Mouse (Mus musculus): Measurements from ENCODE around the gene B4galnt1. TPM values are rescaled to one million over a fixed set of nuclear protein-coding genes. Genes with fewer than 3 reads are reported as not detected.
"Not testable (repeated sequence)": the region's sequence is repeated elsewhere in the genome, so short reads cannot be mapped to it uniquely, and the experiment has no call there.

B4galnt1 gene
- polyA plus RNA-seq, 1 experiment from 2014 or later, result 66.8 TPM

DNA sequence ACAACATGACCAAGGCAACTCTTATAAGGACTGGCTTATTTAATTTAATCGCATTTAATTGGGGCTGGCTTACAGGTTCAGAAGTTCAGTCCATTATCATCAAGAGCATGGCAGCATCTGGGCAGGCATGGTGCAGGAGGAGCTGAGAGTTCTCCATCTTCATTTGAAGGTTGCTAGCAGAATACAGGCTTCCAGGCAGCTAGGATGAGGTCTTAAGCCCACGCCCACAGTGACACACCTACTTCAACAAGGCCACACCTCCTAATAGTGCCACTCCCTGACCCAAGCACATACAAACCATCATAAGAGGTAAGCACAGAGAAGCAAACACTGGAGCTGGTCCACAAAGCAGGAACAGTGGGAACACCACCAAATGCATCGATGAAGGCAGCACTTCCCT, 13.8 kb upstream of the B4galnt1 start:
- 90% methylated on average over 3 of the region's 3 CpGs for WGBS
- DNase-seq; H3K27ac ChIP-seq (replicated peaks; ENCODE audit: low read depth, low read length); H3K4me3 ChIP-seq (replicated peaks; ENCODE audit: low read depth, low read length); H3K4me1 ChIP-seq (ENCODE audit: control insufficient read depth, insufficient read depth, low read length); H3K9me3 ChIP-seq (ENCODE audit: control insufficient read depth, low read length); H3K9ac ChIP-seq (replicated peaks; ENCODE audit: low read length); H3K4me2 ChIP-seq (ENCODE audit: low read length); H3K27me3 ChIP-seq (ENCODE audit: control insufficient read depth, insufficient read depth, low read length); H3K36me3 ChIP-seq (ENCODE audit: control insufficient read depth, insufficient read depth, low read length); ATAC-seq (ENCODE audit: low FRiP score, low TSS enrichment): not testable (repeated sequence)

GRCm38 (mm10) chr10:127152556-127152955, 12.5 kb upstream of the B4galnt1 start:
- WGBS, result 89% methylated on average over 10 of the region's 10 CpGs
- H3K27ac ChIP-seq (replicated peaks; ENCODE audit: low read depth, low read length), result not testable (repeated sequence)

GRCm38 (mm10) chr10:127153323-127153722, 11.7 kb upstream of the B4galnt1 start:
- H3K4me2 ChIP-seq (ENCODE audit: low read length), result no peak overlapping the region
- DNase-seq (no peak), ATAC-seq (ENCODE audit: low FRiP score, low TSS enrichment) (no peak)
- H3K9ac ChIP-seq (replicated peaks; ENCODE audit: low read length), result no peak overlapping the region
- H3K4me3 ChIP-seq (replicated peaks; ENCODE audit: low read depth, low read length), result no peak overlapping the region
- H3K4me1 ChIP-seq (ENCODE audit: control insufficient read depth, insufficient read depth, low read length), result no peaks in the 10 kb centered on the region
- H3K27ac ChIP-seq (replicated peaks; ENCODE audit: low read depth, low read length), result no peak overlapping the region
- WGBS, result 93% methylated on average over 7 of the region's 7 CpGs
- no peaks in the 10 kb centered on the region for H3K9me3 ChIP-seq (ENCODE audit: control insufficient read depth, low read length)
- H3K36me3 ChIP-seq (ENCODE audit: control insufficient read depth, insufficient read depth, low read length), result no peaks in the 10 kb centered on the region
- no peaks in the 10 kb centered on the region for H3K27me3 ChIP-seq (ENCODE audit: control insufficient read depth, insufficient read depth, low read length)

More at GRCm38 (mm10) chr10:127152556-127152955, 12.5 kb upstream of the B4galnt1 start:
- not testable (repeated sequence) for H3K9me3 ChIP-seq (ENCODE audit: control insufficient read depth, low read length); H3K4me1 ChIP-seq (ENCODE audit: control insufficient read depth, insufficient read depth, low read length); H3K4me2 ChIP-seq (ENCODE audit: low read length); H3K9ac ChIP-seq (replicated peaks; ENCODE audit: low read length); H3K36me3 ChIP-seq (ENCODE audit: control insufficient read depth, insufficient read depth, low read length); H3K27me3 ChIP-seq (ENCODE audit: control insufficient read depth, insufficient read depth, low read length); DNase-seq; H3K4me3 ChIP-seq (replicated peaks; ENCODE audit: low read depth, low read length); ATAC-seq (ENCODE audit: low FRiP score, low TSS enrichment)

- ATAC-seq (ENCODE audit: low FRiP score, low TSS enrichment) (no peak), DNase-seq (no peak)
- Histone ChIP-seq H3K36me3 (ENCODE audit: control insufficient read depth, insufficient read depth, low read length) (no peaks in the 10 kb centered on the region), H3K9ac (replicated peaks; ENCODE audit: low read length) (no peak overlapping the region), H3K4me1 (ENCODE audit: control insufficient read depth, insufficient read depth, low read length) (no peaks in the 10 kb centered on the region), H3K27me3 (ENCODE audit: control insufficient read depth, insufficient read depth, low read length) (no peaks in the 10 kb centered on the region), H3K9me3 (ENCODE audit: control insufficient read depth, low read length) (no peaks in the 10 kb centered on the region), H3K4me3 (replicated peaks; ENCODE audit: low read depth, low read length) (no peak overlapping the region), H3K27ac (replicated peaks; ENCODE audit: low read depth, low read length) (no peak overlapping the region), H3K4me2 (ENCODE audit: low read length) (no peak overlapping the region)
- WGBS, result 100% methylated on average over 2 of the region's 2 CpGs
Measured at GRCm38 (mm10) chr10:127154241-127154640, 10.8 kb upstream of the B4galnt1 start.

DNA sequence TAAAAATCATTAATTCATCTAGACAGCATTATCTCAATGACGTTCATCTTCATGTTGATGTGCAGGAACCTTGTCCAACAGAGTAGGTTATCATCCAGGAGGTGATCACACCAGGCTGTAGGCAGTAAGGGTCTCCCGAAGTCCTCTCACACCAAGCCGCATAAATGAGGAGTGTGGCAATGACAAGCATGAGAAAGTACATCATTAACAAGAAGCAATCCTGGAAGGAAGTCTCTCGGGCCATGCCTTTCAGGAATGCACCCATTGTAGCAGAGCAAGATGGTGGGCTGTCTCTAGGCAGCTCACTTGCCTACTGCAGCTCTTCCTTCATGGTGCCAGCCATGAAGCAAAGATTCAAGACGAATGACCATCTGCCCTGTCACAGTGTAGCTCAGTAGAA, 10.4 kb upstream of the B4galnt1 start:
- no peak for ATAC-seq (ENCODE audit: low FRiP score, low TSS enrichment)
- WGBS, result 85% methylated on average over 5 of the region's 5 CpGs
- H3K27ac ChIP-seq (replicated peaks; ENCODE audit: low read depth, low read length), result no peak overlapping the region
- H3K9me3 ChIP-seq (ENCODE audit: control insufficient read depth, low read length), result no peaks in the 10 kb centered on the region
- H3K36me3 ChIP-seq (ENCODE audit: control insufficient read depth, insufficient read depth, low read length), result no peaks in the 10 kb centered on the region
- DNase-seq, result no peak
- H3K4me3 ChIP-seq (replicated peaks; ENCODE audit: low read depth, low read length), result no peak overlapping the region
- no peak overlapping the region for H3K9ac ChIP-seq (replicated peaks; ENCODE audit: low read length)
- no peak overlapping the region for H3K4me2 ChIP-seq (ENCODE audit: low read length)
- no peaks in the 10 kb centered on the region for H3K4me1 ChIP-seq (ENCODE audit: control insufficient read depth, insufficient read depth, low read length)
- H3K27me3 ChIP-seq (ENCODE audit: control insufficient read depth, insufficient read depth, low read length), result no peaks in the 10 kb centered on the region

- no peak for DNase-seq
- no peak for ATAC-seq (ENCODE audit: low FRiP score, low TSS enrichment)
- 98% methylated on average over 1 of the region's 1 CpGs for WGBS
Measured at GRCm38 (mm10) chr10:127156089-127156488, 8.9 kb upstream of the B4galnt1 start.

DNA sequence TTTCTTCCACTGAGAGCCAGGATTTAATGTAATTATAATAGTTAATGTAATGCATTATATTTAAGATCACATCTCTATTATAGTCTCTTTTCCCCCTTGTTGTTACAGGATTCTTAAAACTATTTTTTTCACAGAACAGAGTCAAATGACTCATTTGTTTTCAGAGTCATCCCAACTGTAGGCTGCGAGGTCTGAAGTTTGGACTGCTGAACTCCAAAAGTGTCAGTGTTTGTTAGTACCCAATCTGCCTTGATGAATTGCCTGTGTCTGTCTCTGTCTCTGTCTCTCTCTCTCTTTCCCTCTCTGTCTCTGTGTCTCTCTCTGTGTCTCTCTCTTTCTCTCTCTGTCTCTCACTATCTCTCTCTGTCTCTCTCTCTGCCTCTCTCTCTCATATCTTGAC, 8.5 kb upstream of the B4galnt1 start:
- ATAC-seq (ENCODE audit: low FRiP score, low TSS enrichment) (no peak), DNase-seq (no peak)
- Histone ChIP-seq H3K9me3 (ENCODE audit: control insufficient read depth, low read length) (no peaks in the 10 kb centered on the region), H3K4me2 (ENCODE audit: low read length) (no peak overlapping the region), H3K36me3 (ENCODE audit: control insufficient read depth, insufficient read depth, low read length) (no peaks in the 10 kb centered on the region), H3K4me3 (replicated peaks; ENCODE audit: low read depth, low read length) (no peak overlapping the region), H3K27me3 (ENCODE audit: control insufficient read depth, insufficient read depth, low read length) (no peaks in the 10 kb centered on the region), H3K4me1 (ENCODE audit: control insufficient read depth, insufficient read depth, low read length) (no peaks in the 10 kb centered on the region), H3K27ac (replicated peaks; ENCODE audit: low read depth, low read length) (no peak overlapping the region), H3K9ac (replicated peaks; ENCODE audit: low read length) (no peak overlapping the region)
- 82% methylated on average over 1 of the region's 1 CpGs for WGBS

More at GRCm38 (mm10) chr10:127156089-127156488, 8.9 kb upstream of the B4galnt1 start:
- no peak overlapping the region for H3K4me3 ChIP-seq (replicated peaks; ENCODE audit: low read depth, low read length)
- no peaks in the 10 kb centered on the region for H3K27me3 ChIP-seq (ENCODE audit: control insufficient read depth, insufficient read depth, low read length)
- no peaks in the 10 kb centered on the region for H3K9me3 ChIP-seq (ENCODE audit: control insufficient read depth, low read length)
- H3K4me2 ChIP-seq (ENCODE audit: low read length), result no peak overlapping the region
- H3K9ac ChIP-seq (replicated peaks; ENCODE audit: low read length), result no peak overlapping the region
- H3K27ac ChIP-seq (replicated peaks; ENCODE audit: low read depth, low read length), result no peak overlapping the region
- H3K4me1 ChIP-seq (ENCODE audit: control insufficient read depth, insufficient read depth, low read length), result no peaks in the 10 kb centered on the region
- no peaks in the 10 kb centered on the region for H3K36me3 ChIP-seq (ENCODE audit: control insufficient read depth, insufficient read depth, low read length)

DNA sequence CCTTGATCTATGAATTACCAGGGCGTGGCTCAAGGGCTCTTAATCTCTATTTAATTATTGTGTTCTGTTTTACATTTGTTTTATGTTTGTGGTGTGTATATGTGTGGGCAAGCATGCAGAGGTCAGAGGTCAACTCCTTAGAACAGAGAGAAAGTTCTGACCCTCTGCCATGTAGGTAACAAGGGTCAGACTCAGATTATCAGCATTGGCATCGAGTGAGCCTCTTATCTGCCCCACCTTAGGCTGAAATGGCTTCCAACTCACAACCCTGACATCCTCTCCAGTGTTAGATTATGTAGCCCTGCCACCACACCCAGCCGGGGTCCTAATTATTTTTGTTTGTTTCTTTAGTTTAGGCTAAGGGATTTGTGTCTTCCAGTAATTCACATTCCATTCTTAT, 6.6 kb upstream of the B4galnt1 start:
- H3K9ac ChIP-seq (replicated peaks; ENCODE audit: low read length), result no peak overlapping the region
- no peaks in the 10 kb centered on the region for H3K4me1 ChIP-seq (ENCODE audit: control insufficient read depth, insufficient read depth, low read length)
- H3K9me3 ChIP-seq (ENCODE audit: control insufficient read depth, low read length), result no peaks in the 10 kb centered on the region
- H3K4me2 ChIP-seq (ENCODE audit: low read length), result no peak overlapping the region
- 73% methylated on average over 3 of the region's 3 CpGs for WGBS
- H3K4me3 ChIP-seq (replicated peaks; ENCODE audit: low read depth, low read length), result no peak overlapping the region
- H3K36me3 ChIP-seq (ENCODE audit: control insufficient read depth, insufficient read depth, low read length), result no peaks in the 10 kb centered on the region
- ATAC-seq (ENCODE audit: low FRiP score, low TSS enrichment) (no peak), DNase-seq (no peak)
- no peak overlapping the region for H3K27ac ChIP-seq (replicated peaks; ENCODE audit: low read depth, low read length)
- no peaks in the 10 kb centered on the region for H3K27me3 ChIP-seq (ENCODE audit: control insufficient read depth, insufficient read depth, low read length)

GRCm38 (mm10) chr10:127160081-127160480, 4.9 kb upstream of the B4galnt1 start:
- ATAC-seq (ENCODE audit: low FRiP score, low TSS enrichment), result no peak
- no peak overlapping the region for H3K4me2 ChIP-seq (ENCODE audit: low read length)
- H3K9ac ChIP-seq (replicated peaks; ENCODE audit: low read length), result no peak overlapping the region
- H3K36me3 ChIP-seq (ENCODE audit: control insufficient read depth, insufficient read depth, low read length), result no peaks in the 10 kb centered on the region
- no peak overlapping the region for H3K27ac ChIP-seq (replicated peaks; ENCODE audit: low read depth, low read length)
- no peaks in the 10 kb centered on the region for H3K9me3 ChIP-seq (ENCODE audit: control insufficient read depth, low read length)
- H3K27me3 ChIP-seq (ENCODE audit: control insufficient read depth, insufficient read depth, low read length), result no peaks in the 10 kb centered on the region
- 83% methylated on average over 9 of the region's 9 CpGs for WGBS
- no peaks in the 10 kb centered on the region for H3K4me1 ChIP-seq (ENCODE audit: control insufficient read depth, insufficient read depth, low read length)
- no peak for DNase-seq
- H3K4me3 ChIP-seq (replicated peaks; ENCODE audit: low read depth, low read length), result no peak overlapping the region

Measured in midbrain, embryonic 14.5 days (tissue).